Mouse (Mus musculus) embryo, embryonic 11 days (tissue): ENCODE results near the gene Hist1h2br.
"Not testable (repeated sequence)": the region's sequence is repeated elsewhere in the genome, so short reads cannot be mapped to it uniquely, and the experiment has no call there.

Experiments
- DNase-seq: peaks from one replicate; pipeline ENCODE4 v3.0.0-alpha.2; 2015

Gene Hist1h2br

DNA sequence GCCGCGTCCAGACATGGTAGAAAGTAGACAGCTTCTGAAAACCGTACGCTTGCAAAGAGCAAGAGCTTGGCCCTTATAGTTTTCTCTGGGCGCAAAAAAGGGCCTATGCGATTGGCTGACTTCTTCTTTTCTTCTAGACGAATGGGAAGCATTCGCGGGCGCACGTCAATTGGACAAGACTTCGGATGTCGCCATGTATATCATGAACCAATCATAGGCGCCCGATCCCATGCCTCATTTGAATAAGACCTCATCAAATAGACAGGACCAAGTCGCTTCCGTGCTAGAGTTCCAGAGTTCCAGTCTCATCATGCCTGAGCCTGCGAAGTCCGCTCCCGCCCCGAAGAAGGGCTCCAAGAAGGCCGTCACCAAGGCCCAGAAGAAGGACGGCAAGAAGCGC is at the start of gene Hist1h2br, which contains the start of gene Hist1h2ap:
Hist1h2br (plus strand) TSS at position 283 of the 400 bp plus-strand sequence.
Hist1h2ap (minus strand) TSS at position 47 of the 400 bp plus-strand sequence.
- not testable (repeated sequence) for DNase-seq

DNA sequence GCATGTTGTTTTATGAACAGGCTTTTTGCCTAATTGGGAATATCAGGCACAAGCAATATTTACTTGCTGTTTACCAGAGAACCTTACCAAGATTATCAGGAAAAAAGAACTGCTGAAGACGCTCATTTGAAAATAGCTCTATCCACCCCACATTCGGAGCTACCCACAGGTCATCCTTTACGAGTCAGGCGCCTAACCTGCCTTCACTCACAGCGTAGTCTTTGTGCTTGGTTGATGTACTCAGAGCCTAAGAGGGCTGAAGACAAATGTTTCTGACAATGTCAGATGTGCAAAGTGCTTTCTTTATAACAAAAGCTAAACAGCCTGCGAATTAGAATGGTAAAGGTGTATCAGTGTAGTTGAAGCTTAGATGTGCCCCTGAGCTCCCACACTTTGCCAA is 49.2 kb upstream of the Hist1h2br start:
- peak; percentile 34 for DNase-seq

GRCm38 (mm10) chr13:21786189-21786898 is 47.2 kb upstream of the Hist1h2br start:
- DNase-seq, result peak; percentile 58

GRCm38 (mm10) chr13:21786899-21787629 is 46.5 kb upstream of the Hist1h2br start, which contains the start of the genes Hist1h2an and Hist1h2bp:
Gene Hist1h2an (minus strand): TSS chr13:21787218.
Gene Hist1h2bp (plus strand): TSS chr13:21787461.
- DNase-seq, result peak; percentile 96

- peak; percentile 66 for DNase-seq
Observed at GRCm38 (mm10) chr13:21787760-21788593, 45.6 kb upstream of the Hist1h2br start.

DNA sequence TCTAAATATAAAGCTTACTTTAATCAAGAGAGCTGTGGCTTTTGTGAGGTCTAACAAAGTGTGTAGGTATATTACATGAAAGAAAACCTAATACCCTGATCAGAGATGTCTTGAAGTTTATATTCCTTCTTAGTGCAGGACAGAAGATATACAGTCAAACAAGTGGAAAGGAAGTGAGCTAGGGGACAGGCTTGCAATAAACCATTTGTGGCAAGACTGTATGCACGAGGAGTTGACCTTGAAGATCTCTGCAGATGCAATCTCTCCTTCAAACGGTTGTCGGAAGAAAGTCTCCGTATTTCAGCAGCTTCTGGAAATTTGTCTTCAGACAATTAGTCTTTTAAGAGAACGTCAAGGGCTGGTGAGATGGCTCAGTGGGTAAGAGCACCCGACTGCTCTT is 43.6 kb upstream of the Hist1h2br start:
- DNase-seq, result peak; percentile 3

- peak; percentile 54 for DNase-seq
Observed at GRCm38 (mm10) chr13:21790601-21791283, 42.8 kb upstream of the Hist1h2br start.

GRCm38 (mm10) chr13:21795584-21795983 is 38.0 kb upstream of the Hist1h2br start:
- DNase-seq, result no peak

GRCm38 (mm10) chr13:21797163-21797562 is 36.4 kb upstream of the Hist1h2br start:
- DNase-seq, result not testable (repeated sequence)

GRCm38 (mm10) chr13:21803058-21803457 is 30.5 kb upstream of the Hist1h2br start:
- not testable (repeated sequence) for DNase-seq

GRCm38 (mm10) chr13:21810073-21810472 is 23.5 kb upstream of the Hist1h2br start, which contains the start of the genes Hist1h2bq and Hist1h2ao:
Gene Hist1h2bq (minus strand): TSS chr13:21810197.
Gene Hist1h2ao (plus strand): TSS chr13:21810465.
- not testable (repeated sequence) for DNase-seq

DNA sequence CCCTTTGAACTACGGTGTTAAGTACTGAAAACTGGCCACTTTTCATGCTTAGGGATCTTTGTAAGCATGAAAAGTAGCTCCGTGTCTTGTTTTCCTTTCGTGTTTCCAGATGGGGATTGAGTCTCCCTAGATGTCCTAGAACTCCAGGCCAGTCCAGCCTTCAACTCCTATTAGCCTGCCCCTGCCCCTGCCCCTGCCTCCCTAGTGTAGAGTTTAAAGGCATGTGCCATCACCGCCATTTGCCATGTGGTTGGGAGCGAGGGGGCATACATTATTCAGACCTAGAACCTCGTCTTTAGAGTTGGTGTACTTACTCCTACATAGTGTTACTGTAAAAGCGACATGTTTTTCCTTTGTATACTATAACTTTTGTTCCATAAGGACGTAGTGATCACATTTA is 22.5 kb upstream of the Hist1h2br start:
- DNase-seq, result not testable (repeated sequence)

GRCm38 (mm10) chr13:21811539-21811938 is 22.0 kb upstream of the Hist1h2br start, which contains the start of gene Hist1h4m:
Gene Hist1h4m (plus strand): TSS chr13:21811746.
- not testable (repeated sequence) for DNase-seq

DNA sequence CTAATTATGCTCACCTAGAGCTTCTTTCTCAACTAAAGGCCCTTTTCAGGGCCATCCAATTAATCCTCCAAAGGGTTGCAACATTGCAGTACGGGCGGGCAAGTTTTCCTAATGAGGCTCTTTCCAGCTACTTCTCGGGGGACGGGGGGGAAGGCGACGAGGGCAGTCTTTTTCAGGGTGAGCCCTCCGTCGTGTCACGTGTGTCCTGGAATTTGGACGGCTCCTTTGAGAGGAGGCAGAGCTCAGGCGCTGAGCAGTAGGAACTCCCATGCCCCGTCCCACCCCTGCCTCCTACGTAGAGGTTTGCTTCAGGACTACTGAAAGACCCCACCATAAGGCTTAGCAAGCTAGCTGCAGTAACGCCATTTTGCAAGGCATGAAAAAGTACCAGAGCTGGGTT is 21.5 kb upstream of the Hist1h2br start:
- DNase-seq, result not testable (repeated sequence)

- DNase-seq, result not testable (repeated sequence)
Observed at GRCm38 (mm10) chr13:21820082-21820890, 13.3 kb upstream of the Hist1h2br start.

GRCm38 (mm10) chr13:21828511-21828910 is 5.0 kb upstream of the Hist1h2br start:
- no peak for DNase-seq

DNA sequence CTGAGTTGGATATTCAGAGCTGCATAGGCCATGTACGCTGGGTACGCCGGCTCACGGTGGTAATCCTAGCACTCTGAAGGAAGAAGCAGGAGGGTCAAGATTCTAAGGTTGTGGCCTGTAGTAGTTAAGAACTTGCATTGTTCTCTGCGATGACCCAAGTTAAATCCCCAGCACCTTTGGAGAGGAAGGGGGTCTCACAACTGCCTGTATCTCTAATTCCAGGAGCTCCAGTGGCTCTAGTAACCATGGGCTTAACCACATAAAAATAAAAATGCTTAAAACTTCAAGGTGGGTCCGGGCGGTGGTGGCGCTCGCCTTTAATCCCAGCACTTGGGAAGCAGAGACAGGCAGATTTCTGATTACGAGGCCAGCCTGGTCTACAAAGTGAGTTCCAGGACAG is 3.2 kb upstream of the Hist1h2br start:
- DNase-seq, result peak; percentile 18

- not testable (repeated sequence) for DNase-seq
Observed at GRCm38 (mm10) chr13:21831418-21832394, 1.8 kb upstream of the Hist1h2br start, which contains the start of gene Hist1h4n. Gene Hist1h4n (minus strand): TSS chr13:21832196.

- not testable (repeated sequence) for DNase-seq
Observed at GRCm38 (mm10) chr13:21840508-21840907, 7.0 kb downstream of the Hist1h2br start.

- DNase-seq, result not testable (repeated sequence)
Observed at GRCm38 (mm10) chr13:21846356-21846755, 12.8 kb downstream of the Hist1h2br start.
